Mouse (Mus musculus) urinary bladder, postnatal 0 days (tissue): Measurements from ENCODE around the gene Atg4a-ps. TPM values are rescaled to one million over a fixed set of nuclear protein-coding genes. Genes with fewer than 3 reads are reported as not detected.

ENCODE experiments used
- microRNA-seq: library from miRNA; unstranded; fragments of <30 nt; microRNA quantifications from one replicate; pipeline ENCODE4, GENCODE M21; 2016
- polyA plus RNA-seq: library from polyadenylated mRNA; unstranded; fragments of >200 nt; fragmentation: Nextera tagmentation; extraction: Ambion mirVana; gene quantifications from 2 replicates; pipeline ENCODE4 v1.2.1, GENCODE M21; 2015

Gene Atg4a-ps
- 0.25 and 0.35 TPM in 2 replicates for polyA plus RNA-seq

DNA sequence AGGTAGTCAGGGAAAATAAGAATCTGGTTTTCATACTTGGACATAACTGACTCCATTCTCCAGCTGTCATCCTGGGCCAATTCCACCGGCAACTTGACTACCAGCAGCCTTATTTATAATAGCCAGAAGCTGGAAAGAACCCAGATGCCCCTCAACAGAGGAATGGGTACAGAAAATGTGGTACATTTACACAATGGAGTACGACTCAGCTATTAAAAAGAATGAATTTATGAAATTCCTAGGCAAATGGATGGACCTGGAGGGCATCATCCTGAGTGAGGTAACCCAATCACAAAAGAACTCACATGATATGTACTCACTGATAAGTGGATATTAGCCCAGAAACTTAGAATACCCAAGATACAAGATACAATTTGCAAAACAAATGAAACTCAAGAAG, at the start of gene Atg4a-ps:
Gene Atg4a-ps, minus strand, starts transcription at position 101 of the 400 bp plus-strand sequence.

Small RNA genes within 50 kb of the gene (microRNA-seq; reads per million reads assigned to microRNA genes)
- not detected for gene Gm25325

Other genes starting within 250 kb of the Atg4a-ps start
- not detected in 2 replicates for gene Syt6, start 70.8 kb downstream of the Atg4a-ps start, polyA plus RNA-seq
- 31.1 and 31.7 TPM in 2 replicates for gene Olfml3, start 91.9 kb upstream of the Atg4a-ps start, polyA plus RNA-seq
- not detected in 2 replicates for gene Gm10964, start 93.3 kb upstream of the Atg4a-ps start, polyA plus RNA-seq
- 6.4 and 6.9 TPM in 2 replicates for gene Hipk1, start 145.5 kb upstream of the Atg4a-ps start, polyA plus RNA-seq
- 12.6 and 15.9 TPM in 2 replicates for gene Dclre1b, start 163.4 kb upstream of the Atg4a-ps start, polyA plus RNA-seq
- gene Ap4b1, start 163.5 kb upstream of the Atg4a-ps start, polyA plus RNA-seq = 13.3 and 14.0 TPM in 2 replicates
- 0.07 and 0.15 TPM in 2 replicates for gene Gm43064, start 163.5 kb upstream of the Atg4a-ps start, polyA plus RNA-seq
- not detected in 2 replicates for gene Bcl2l15, start 186.5 kb upstream of the Atg4a-ps start, polyA plus RNA-seq
- gene Ptpn22, start 213.7 kb upstream of the Atg4a-ps start, polyA plus RNA-seq = 0.49 and 0.53 TPM in 2 replicates